In the genomic region with DNA sequence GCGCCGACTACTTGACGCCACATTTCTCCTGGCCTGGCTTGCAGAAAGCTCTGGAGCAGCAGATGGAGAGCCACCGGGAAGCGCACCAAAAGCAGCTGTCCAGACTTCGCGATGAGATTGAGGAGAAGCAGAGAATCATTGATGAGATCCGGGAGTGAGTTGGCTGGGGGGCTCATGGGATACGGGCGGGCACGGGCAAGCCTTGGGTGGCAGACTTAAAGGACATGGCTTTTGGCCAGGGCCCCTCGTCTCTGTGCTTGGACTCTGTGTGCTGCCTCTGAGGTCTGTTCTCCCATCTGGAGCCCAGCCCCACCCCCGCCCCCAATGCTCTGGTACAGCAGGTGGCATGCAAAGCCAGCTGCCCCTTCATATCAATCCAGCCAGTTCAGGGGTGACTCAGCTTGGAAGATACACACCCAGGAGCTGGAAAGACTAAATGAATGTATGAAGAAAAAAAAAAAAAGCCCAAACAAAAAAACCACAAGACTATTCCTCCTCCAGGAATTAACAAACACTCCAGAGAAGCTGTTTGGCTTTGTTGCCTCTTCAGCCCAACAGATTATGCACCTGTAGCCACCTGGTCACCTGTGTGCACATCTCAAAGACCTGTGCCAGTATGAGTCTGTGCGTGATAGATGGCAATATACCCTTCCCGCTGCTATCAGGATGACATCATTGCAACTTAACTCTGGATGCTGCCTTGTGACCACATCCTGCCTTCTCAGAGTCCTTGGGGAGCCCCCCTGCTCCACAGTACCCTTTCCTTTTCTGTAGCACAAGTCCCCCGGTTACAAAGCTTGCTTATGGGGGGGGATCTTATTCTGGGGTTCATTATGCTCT, we compare ENCODE assay signal across 9 mouse cellular contexts. TPM values are rescaled to one million over a fixed set of nuclear protein-coding genes. Genes with fewer than 3 reads are reported as not detected.
DNase-seq lines count a peak whose midpoint lies in the region; ATAC-seq lines count a peak whose summit lies in the region.
"Had no signal": no experiment of that assay in that cellular context is flagged by ENCODE, and none has a peak within 500 bp of the region (broad histone marks: within the 10 kb centered on the region; RNA-seq: fewer than 3 reads in every experiment).

No protein-coding gene starts in this region.

- intact Hi-C loops in heart, postnatal 14 days (cut with DNase I): no loop called here

- H3K9me3 ChIP-seq in hindbrain, embryonic 14.5 days (ENCODE audit: control insufficient read depth, low read length): no peaks in the 10 kb centered on the region
- H3K9me3 ChIP-seq in midbrain, embryonic 15.5 days: no peaks in the 10 kb centered on the region
- H3K9me3 ChIP-seq: limb, embryonic 12.5 days had no signal

- peaks cover 89% of the 10 kb centered on the region for H3K36me3 ChIP-seq in hindbrain, embryonic 14.5 days (replicated peaks; ENCODE audit: control insufficient read depth, insufficient read depth)
- peaks cover 3% of the 10 kb centered on the region for H3K36me3 ChIP-seq in midbrain, embryonic 15.5 days (replicated peaks)

- DNase-seq in 416B (ENCODE audit: low read depth): peak; percentile 50
- peak; percentile 29 for DNase-seq in T-cell, adult 2 months (ENCODE audit: low spot score)
- DNase-seq in hindbrain, embryonic 14.5 days (ENCODE audit: low spot score): no peak
- DNase-seq in adrenal gland, postnatal 4 days (ENCODE audit: low spot score in 2 of 2): no peak
- DNase-seq in kidney, postnatal 36 days: no peak
- DNase-seq in gastrocnemius, postnatal 4 days (ENCODE audit: low spot score in 2 of 2): no peak
- no peak for DNase-seq in heart, postnatal 14 days

- no peak overlapping the region for H3K4me2 ChIP-seq in hindbrain, embryonic 14.5 days (replicated peaks)
- H3K4me2 ChIP-seq in midbrain, embryonic 15.5 days: no peak overlapping the region
- H3K4me2 ChIP-seq: limb, embryonic 12.5 days had no signal

- H3K4me1 ChIP-seq in hindbrain, embryonic 14.5 days (replicated peaks; ENCODE audit: control insufficient read depth, insufficient read depth, low read length): peaks cover 37% of the 10 kb centered on the region
- H3K4me1 ChIP-seq in midbrain, embryonic 15.5 days: peaks cover 21% of the 10 kb centered on the region

- H3K9ac ChIP-seq in hindbrain, embryonic 14.5 days: no peak overlapping the region
- H3K9ac ChIP-seq in midbrain, embryonic 15.5 days: no peak overlapping the region
- H3K9ac ChIP-seq: limb, embryonic 12.5 days had no signal

- H3K4me3 ChIP-seq in hindbrain, embryonic 14.5 days (replicated peaks; ENCODE audit: low read length): no peak overlapping the region
- no peak overlapping the region for H3K4me3 ChIP-seq in midbrain, embryonic 15.5 days
- H3K4me3 ChIP-seq: limb, embryonic 12.5 days had no signal

- peak overlapping the region; percentile 74 for H3K27ac ChIP-seq in hindbrain, embryonic 14.5 days
- peak overlapping the region; percentile 45 for H3K27ac ChIP-seq in midbrain, embryonic 15.5 days
- H3K27ac ChIP-seq: limb, embryonic 12.5 days had no signal

- ATAC-seq in hindbrain, embryonic 14.5 days (ENCODE audit: low FRiP score): peak; percentile 42; the same call in 1 of the 2 replicates
- peak; percentile 47 for ATAC-seq in midbrain, embryonic 15.5 days (replicated peaks)

- 53% methylated on average over 16 of the region's 16 CpGs for WGBS in hindbrain, embryonic 14.5 days
- 50% methylated on average over 16 of the region's 16 CpGs for WGBS in midbrain, embryonic 15.5 days

- H3K27me3 ChIP-seq in hindbrain, embryonic 14.5 days (ENCODE audit: control insufficient read depth, insufficient read depth, low read length): no peaks in the 10 kb centered on the region
- no peaks in the 10 kb centered on the region for H3K27me3 ChIP-seq in midbrain, embryonic 15.5 days (replicated peaks)
- H3K27me3 ChIP-seq: limb, embryonic 12.5 days had no signal

RNA-seq across cellular contexts. Expression of a gene that starts 45.4 kb away (rescaled TPM):
- 14.6 and 16.7 TPM in 2 replicates for polyA plus RNA-seq in hindbrain, embryonic 14.5 days (2014; fragmentation: Nextera tagmentation; extraction: Ambion mirVana)
- polyA plus RNA-seq in midbrain, embryonic 15.5 days (2015; fragmentation: Nextera tagmentation; extraction: Ambion mirVana): 12.6 and 13.7 TPM in 2 replicates
- total RNA-seq in adrenal gland, postnatal 4 days (2021): 1 to 10 TPM in 1 of 2 experiments, under 1 TPM in 1; 0.23 to 1.6 TPM
- total RNA-seq in gastrocnemius, postnatal 4 days (2021): not detected
- total RNA-seq in heart, postnatal 14 days (2021): under 1 TPM; 0.12 to 0.29 TPM

Comparison
In these comparisons a context has a peak if more than half of its experiments do, and no peak if none do; other contexts are left out.
1. DNase-seq: peak in 416B (single experiment) and T-cell, adult 2 months (single experiment); none in hindbrain, embryonic 14.5 days (single experiment), adrenal gland, postnatal 4 days (0 of 2), kidney, postnatal 36 days (0 of 2), gastrocnemius, postnatal 4 days (0 of 2) and heart, postnatal 14 days (0 of 2).